Mouse (Mus musculus): ENCODE results near the gene Olfr1177-ps. TPM values are rescaled to one million over a fixed set of nuclear protein-coding genes. Genes with fewer than 3 reads are reported as not detected.

Gene Olfr1177-ps
- not detected in 2 replicates for polyA plus RNA-seq (2015; fragmentation: Nextera tagmentation; extraction: Ambion mirVana)

DNA sequence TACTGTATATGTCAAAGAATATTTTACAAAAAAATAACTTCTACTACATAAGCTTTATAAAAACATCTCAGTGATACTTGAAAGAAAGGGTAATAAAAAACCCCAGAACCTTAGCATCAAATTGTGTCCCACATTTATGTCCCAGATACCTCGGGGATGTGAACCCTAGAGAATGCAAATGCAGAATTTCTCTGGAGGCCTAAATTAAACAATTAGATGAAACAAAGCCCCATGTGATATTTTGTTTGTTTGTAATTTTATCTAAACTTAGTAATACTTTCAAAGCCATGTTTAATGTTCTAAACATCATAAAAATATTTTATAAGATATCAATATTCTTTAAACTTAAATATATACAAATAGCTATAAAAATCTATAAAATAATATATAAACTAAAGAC is at the start of gene Olfr1177-ps:
Gene Olfr1177-ps (minus strand): TSS at position 101 of the 400 bp plus-strand sequence.
- Histone ChIP-seq H3K4me2 (no peak within 1 kb of the TSS), H3K9me3 (no peaks in the 10 kb centered on the region), H3K27me3 (no peaks in the 10 kb centered on the region), H3K4me3 (no peak within 1 kb of the TSS), H3K27ac (no peak within 1 kb of the TSS), H3K4me1 (no peaks in the 10 kb centered on the region), H3K36me3 (no peaks in the 10 kb centered on the region), H3K9ac (no peak within 1 kb of the TSS)
- WGBS = 83% methylated on average over 1 of the region's 1 CpGs
- no peak for ATAC-seq (ENCODE audit: borderline replicate concordance, extremely low read depth, low FRiP score, low TSS enrichment)

DNA sequence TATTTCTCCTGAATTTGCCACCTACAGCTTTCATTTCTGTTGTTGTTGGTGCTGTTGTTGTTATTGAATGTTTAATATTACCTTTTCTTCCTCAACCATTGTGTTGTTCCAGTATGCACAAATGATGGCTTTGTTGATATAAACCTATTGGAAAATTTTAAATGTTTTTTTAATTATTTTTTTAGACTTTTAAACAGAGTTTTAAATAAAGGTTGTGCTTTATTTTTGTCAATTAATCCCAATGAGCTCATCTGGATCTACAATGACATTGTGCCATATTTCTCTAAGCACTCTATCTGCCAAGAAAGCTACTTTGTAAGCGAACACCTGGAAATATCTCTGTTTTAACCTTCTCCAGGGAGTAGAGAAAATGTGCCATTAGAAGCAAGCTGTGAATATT is 40.5 kb upstream of the Olfr1177-ps start, which contains the start of gene Olfr1178:
Gene Olfr1178 (plus strand): TSS at position 301 of the 400 bp plus-strand sequence.
- H3K4me2 ChIP-seq = no peak within 1 kb of the TSS
- no peaks in the 10 kb centered on the region for H3K4me1 ChIP-seq
- no peak for ATAC-seq (ENCODE audit: borderline replicate concordance, extremely low read depth, low FRiP score, low TSS enrichment)
- H3K27ac ChIP-seq = no peak within 1 kb of the TSS
- no peak within 1 kb of the TSS for H3K4me3 ChIP-seq
- no peaks in the 10 kb centered on the region for H3K27me3 ChIP-seq
- 81% methylated on average over 1 of the region's 1 CpGs for WGBS
- no peaks in the 10 kb centered on the region for H3K36me3 ChIP-seq
- no peaks in the 10 kb centered on the region for H3K9me3 ChIP-seq
- no peak within 1 kb of the TSS for H3K9ac ChIP-seq

DNA sequence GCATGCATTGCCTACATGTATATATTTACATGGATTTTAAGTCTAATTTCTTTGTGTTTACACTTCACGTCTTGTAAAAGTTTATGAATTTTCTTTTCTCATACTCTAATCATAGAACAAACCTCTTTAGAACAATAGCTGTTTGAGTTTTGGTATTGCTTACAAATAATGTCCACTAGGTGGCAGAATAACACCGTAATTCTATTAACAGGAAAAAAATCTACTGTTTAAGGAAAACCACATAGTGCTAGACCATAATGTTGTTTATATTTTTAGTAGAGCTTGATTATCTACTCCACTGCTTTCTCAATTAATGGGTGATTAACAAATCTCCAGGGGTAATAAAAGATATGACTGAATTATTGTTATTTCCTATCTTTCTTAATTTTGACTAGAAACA is 10.0 kb upstream of the Olfr1177-ps start:
- Histone ChIP-seq H3K36me3 (no peaks in the 10 kb centered on the region), H3K4me1 (no peaks in the 10 kb centered on the region), H3K9me3 (no peaks in the 10 kb centered on the region), H3K27me3 (no peaks in the 10 kb centered on the region), H3K9ac (no peak overlapping the region), H3K27ac (no peak overlapping the region), H3K4me2 (no peak overlapping the region), H3K4me3 (no peak overlapping the region)
- ATAC-seq (ENCODE audit: borderline replicate concordance, extremely low read depth, low FRiP score, low TSS enrichment) = no peak
- 1% methylated on average over 2 of the region's 2 CpGs for WGBS

DNA sequence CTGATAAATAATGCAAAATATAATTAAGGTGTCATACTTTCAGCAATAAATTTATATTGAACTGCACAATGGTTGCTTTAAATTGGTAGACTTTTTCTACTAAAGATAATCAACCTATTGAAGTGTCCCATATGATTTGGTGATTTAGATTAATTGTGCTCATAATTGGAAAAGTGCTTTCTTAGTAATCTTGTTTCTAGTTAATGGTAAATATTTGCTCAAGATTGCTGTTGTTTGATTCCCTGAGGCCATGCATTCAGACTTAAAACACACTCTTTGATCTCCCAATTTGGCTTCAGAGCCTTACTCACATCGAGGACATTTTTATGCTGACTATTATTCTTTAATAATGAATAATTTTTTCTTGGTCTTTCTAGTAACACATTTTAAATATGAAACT is 9.9 kb downstream of the Olfr1177-ps start, which contains the start of gene Olfr1176:
Gene Olfr1176 (plus strand): TSS at position 301 of the 400 bp plus-strand sequence.
- Histone ChIP-seq H3K27me3 (no peaks in the 10 kb centered on the region), H3K9me3 (no peaks in the 10 kb centered on the region), H3K27ac (no peak within 1 kb of the TSS), H3K36me3 (no peaks in the 10 kb centered on the region), H3K4me2 (no peak within 1 kb of the TSS), H3K4me1 (no peaks in the 10 kb centered on the region), H3K4me3 (no peak within 1 kb of the TSS), H3K9ac (no peak within 1 kb of the TSS)
- ATAC-seq (ENCODE audit: borderline replicate concordance, extremely low read depth, low FRiP score, low TSS enrichment) = no peak
- WGBS = 50% methylated on average over 1 of the region's 1 CpGs

DNA sequence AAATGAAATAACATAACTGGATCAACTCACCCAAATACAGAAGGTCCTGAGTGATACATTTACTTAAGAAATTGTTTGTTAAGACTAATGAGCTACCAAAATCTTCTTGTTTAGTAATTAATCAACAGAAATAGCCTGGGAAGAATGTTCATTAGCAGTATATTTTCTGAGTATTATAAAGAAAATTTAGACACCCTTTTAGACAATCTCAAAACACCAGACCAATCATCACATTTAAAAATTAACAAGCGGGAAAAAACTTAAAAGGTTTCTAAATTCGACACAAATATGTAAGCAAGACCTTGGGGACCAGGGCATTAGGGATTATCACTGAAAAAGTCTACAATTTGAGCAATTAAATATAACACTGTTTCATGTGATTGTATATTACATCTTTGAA is 19.2 kb downstream of the Olfr1177-ps start, which contains the start of gene Olfr1175-ps:
Gene Olfr1175-ps (minus strand): TSS at position 101 of the 400 bp plus-strand sequence.
- H3K27ac ChIP-seq = no peak within 1 kb of the TSS
- no peaks in the 10 kb centered on the region for H3K36me3 ChIP-seq
- no peak within 1 kb of the TSS for H3K9ac ChIP-seq

DNA sequence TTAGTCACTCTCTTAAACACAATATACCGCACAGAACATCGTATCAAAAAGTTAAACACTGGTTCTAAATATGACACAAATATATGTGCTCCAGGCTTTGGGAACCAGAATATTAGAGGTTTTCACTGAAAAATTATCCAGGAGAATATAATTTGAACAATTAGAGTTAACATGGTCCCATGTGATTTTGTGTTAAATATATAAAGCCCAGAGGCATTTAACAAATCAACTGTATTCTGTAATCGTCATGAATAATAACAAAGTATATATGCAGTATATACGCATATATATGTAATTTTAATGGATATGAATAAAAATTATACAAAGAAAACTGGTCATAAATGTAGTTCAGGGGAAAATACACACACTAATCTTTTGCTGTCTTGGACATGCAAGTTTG is 31.3 kb downstream of the Olfr1177-ps start, which contains the start of gene Olfr1174-ps:
Gene Olfr1174-ps (minus strand): TSS at position 101 of the 400 bp plus-strand sequence.
- Histone ChIP-seq H3K4me3 (no peak within 1 kb of the TSS), H3K9me3 (no peaks in the 10 kb centered on the region), H3K27ac (no peak within 1 kb of the TSS), H3K9ac (no peak within 1 kb of the TSS), H3K4me2 (no peak within 1 kb of the TSS), H3K36me3 (no peaks in the 10 kb centered on the region), H3K27me3 (no peaks in the 10 kb centered on the region), H3K4me1 (no peaks in the 10 kb centered on the region)
- 86% methylated on average over 4 of the region's 4 CpGs for WGBS
- no peak for ATAC-seq (ENCODE audit: borderline replicate concordance, extremely low read depth, low FRiP score, low TSS enrichment)

More for the DNA sequence above, 19.2 kb downstream of the Olfr1177-ps start, which contains the start of gene Olfr1175-ps:
- WGBS = 71% methylated on average over 2 of the region's 2 CpGs
- no peak for ATAC-seq (ENCODE audit: borderline replicate concordance, extremely low read depth, low FRiP score, low TSS enrichment)
- Histone ChIP-seq H3K4me1 (no peaks in the 10 kb centered on the region), H3K4me2 (no peak within 1 kb of the TSS), H3K27me3 (no peaks in the 10 kb centered on the region), H3K9me3 (no peaks in the 10 kb centered on the region), H3K4me3 (no peak within 1 kb of the TSS)

Other genes with a start within 250 kb of the Olfr1177-ps start
- gene Olfr1166, start 218.2 kb downstream of the Olfr1177-ps start, polyA plus RNA-seq (2015; fragmentation: Nextera tagmentation; extraction: Ambion mirVana) = not detected in 2 replicates
- not detected in 2 replicates for gene Olfr1167, start 191.3 kb downstream of the Olfr1177-ps start, polyA plus RNA-seq (2015; fragmentation: Nextera tagmentation; extraction: Ambion mirVana)
- not detected in 2 replicates for gene Olfr1168, start 164.6 kb downstream of the Olfr1177-ps start, polyA plus RNA-seq (2015; fragmentation: Nextera tagmentation; extraction: Ambion mirVana)
- gene Olfr1170, start 118.2 kb downstream of the Olfr1177-ps start, polyA plus RNA-seq (2015; fragmentation: Nextera tagmentation; extraction: Ambion mirVana) = not detected in 2 replicates
- gene Olfr1173, start 66.6 kb downstream of the Olfr1177-ps start, polyA plus RNA-seq (2015; fragmentation: Nextera tagmentation; extraction: Ambion mirVana) = not detected in 2 replicates
- gene Olfr1174-ps, start 31.4 kb downstream of the Olfr1177-ps start, polyA plus RNA-seq (2015; fragmentation: Nextera tagmentation; extraction: Ambion mirVana) = not detected in 2 replicates
- not detected in 2 replicates for gene Olfr1175-ps, start 19.3 kb downstream of the Olfr1177-ps start, polyA plus RNA-seq (2015; fragmentation: Nextera tagmentation; extraction: Ambion mirVana)
- gene Olfr1176, start 9.8 kb downstream of the Olfr1177-ps start, polyA plus RNA-seq (2015; fragmentation: Nextera tagmentation; extraction: Ambion mirVana) = not detected in 2 replicates
- gene Olfr1178, start 40.6 kb upstream of the Olfr1177-ps start, polyA plus RNA-seq (2015; fragmentation: Nextera tagmentation; extraction: Ambion mirVana) = not detected in 2 replicates
- gene Olfr1179, start 60.0 kb upstream of the Olfr1177-ps start, polyA plus RNA-seq (2015; fragmentation: Nextera tagmentation; extraction: Ambion mirVana) = not detected in 2 replicates
- not detected in 2 replicates for gene Olfr1180, start 72.7 kb upstream of the Olfr1177-ps start, polyA plus RNA-seq (2015; fragmentation: Nextera tagmentation; extraction: Ambion mirVana)
- not detected in 2 replicates for gene Olfr1181, start 79.7 kb upstream of the Olfr1177-ps start, polyA plus RNA-seq (2015; fragmentation: Nextera tagmentation; extraction: Ambion mirVana)
- gene Gm13757, start 102.6 kb upstream of the Olfr1177-ps start, polyA plus RNA-seq (2015; fragmentation: Nextera tagmentation; extraction: Ambion mirVana) = not detected in 2 replicates
- gene Olfr1183, start 108.4 kb upstream of the Olfr1177-ps start, polyA plus RNA-seq (2015; fragmentation: Nextera tagmentation; extraction: Ambion mirVana) = not detected in 2 replicates
- not detected in 2 replicates for gene Olfr1184, start 137.1 kb upstream of the Olfr1177-ps start, polyA plus RNA-seq (2015; fragmentation: Nextera tagmentation; extraction: Ambion mirVana)
- gene Olfr1185-ps1, start 146.8 kb upstream of the Olfr1177-ps start, polyA plus RNA-seq (2015; fragmentation: Nextera tagmentation; extraction: Ambion mirVana) = not detected in 2 replicates
- gene Olfr1186, start 172.1 kb upstream of the Olfr1177-ps start, polyA plus RNA-seq (2015; fragmentation: Nextera tagmentation; extraction: Ambion mirVana) = not detected in 2 replicates
- gene Olfr1188, start 210.4 kb upstream of the Olfr1177-ps start, polyA plus RNA-seq (2015; fragmentation: Nextera tagmentation; extraction: Ambion mirVana) = not detected in 2 replicates
- not detected in 2 replicates for gene Olfr1189, start 240.0 kb upstream of the Olfr1177-ps start, polyA plus RNA-seq (2015; fragmentation: Nextera tagmentation; extraction: Ambion mirVana)